Mouse (Mus musculus): Measurements from ENCODE around the gene Lrch3.
"Not testable (repeated sequence)": the region's sequence is repeated elsewhere in the genome, so short reads cannot be mapped to it uniquely, and the experiment has no call there.

Lrch3 gene

DNA sequence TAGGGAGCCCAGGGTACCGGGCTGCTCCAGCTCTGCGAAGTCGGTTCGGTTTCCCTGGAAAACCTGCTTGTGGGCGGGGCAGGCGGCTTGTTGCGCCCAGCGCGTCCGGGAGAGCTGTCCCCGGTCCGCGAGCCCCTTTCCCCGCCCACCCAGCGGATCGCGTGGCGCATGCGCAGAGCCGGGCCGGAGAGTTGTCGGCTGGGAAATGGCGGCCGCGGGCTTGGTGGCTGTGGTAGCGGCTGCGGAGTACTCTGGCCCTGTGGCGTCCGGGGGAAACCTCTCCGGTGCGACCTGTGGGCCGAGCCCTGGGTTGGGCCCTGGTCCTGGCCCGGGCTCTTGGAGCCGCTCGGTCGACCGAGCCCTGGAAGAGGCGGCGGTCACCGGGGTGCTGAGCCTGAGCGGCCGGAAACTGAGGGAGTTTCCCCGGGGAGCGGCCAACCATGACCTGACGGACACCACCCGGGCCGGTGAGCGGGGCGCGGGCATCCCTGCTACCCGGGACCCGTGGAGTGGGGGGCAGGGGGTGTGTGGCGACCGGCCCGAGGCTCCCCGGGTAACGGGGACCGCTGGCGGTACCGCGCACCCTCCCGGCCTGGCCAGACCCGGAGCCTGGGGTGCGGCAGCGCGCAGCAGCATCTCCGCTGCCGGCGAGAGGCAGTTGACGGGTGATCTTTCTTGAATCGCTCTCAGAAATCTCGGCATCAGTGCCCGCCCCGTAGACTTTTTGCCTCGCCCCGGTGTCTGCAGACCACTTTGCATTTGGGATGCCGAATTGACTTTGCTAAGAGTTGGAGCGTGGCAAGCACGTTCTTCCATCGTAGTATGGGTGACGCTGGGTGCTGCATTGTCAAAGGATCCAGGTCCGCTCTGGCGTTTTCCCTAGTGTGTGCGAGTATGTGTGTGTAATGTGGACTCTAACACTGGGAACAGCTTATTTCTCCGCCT lies at the start of gene Lrch3:
Gene Lrch3 (plus strand): TSS at position 164 of the 945 bp plus-strand sequence.
- DNase-seq (ENCODE audit: low read depth, low spot score), result peak; percentile 91

DNA sequence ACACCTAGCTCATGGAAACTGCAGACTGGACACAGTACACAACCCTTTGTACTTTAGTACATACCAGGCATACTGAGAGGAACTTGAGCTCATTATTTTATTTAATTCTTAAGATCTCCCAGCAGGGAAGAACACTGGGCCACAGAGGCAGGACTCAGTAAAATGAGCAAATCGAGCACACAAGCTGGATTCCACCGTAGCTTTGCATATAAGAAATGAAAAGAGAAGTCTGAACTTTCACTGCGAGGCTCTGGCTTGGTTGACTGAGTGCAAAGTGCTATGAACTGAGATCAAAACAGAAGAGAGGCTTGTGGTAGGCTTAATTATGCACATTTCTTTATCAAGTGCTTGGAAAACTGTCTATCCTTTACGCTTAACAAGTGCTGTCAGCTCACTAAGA lies 48.5 kb upstream of the Lrch3 start:
- H3K36me3 ChIP-seq (ENCODE audit: control insufficient read depth, insufficient read depth, low read length, poor library complexity, severe bottlenecking), result peaks cover 4% of the 10 kb centered on the region; the same call in 1 of the 2 replicates
- peak; percentile 74 for DNase-seq (ENCODE audit: low read depth, low spot score)
- H3K27me3 ChIP-seq (ENCODE audit: control insufficient read depth, insufficient read depth, low read length, poor library complexity, severe bottlenecking), result no peaks in the 10 kb centered on the region

More for the DNA sequence above, at the start of gene Lrch3:
- no peaks in the 10 kb centered on the region for H3K36me3 ChIP-seq (ENCODE audit: control insufficient read depth, insufficient read depth, low read length, poor library complexity, severe bottlenecking)
- H3K27me3 ChIP-seq (ENCODE audit: control insufficient read depth, insufficient read depth, low read length, poor library complexity, severe bottlenecking), result no peaks in the 10 kb centered on the region

DNA sequence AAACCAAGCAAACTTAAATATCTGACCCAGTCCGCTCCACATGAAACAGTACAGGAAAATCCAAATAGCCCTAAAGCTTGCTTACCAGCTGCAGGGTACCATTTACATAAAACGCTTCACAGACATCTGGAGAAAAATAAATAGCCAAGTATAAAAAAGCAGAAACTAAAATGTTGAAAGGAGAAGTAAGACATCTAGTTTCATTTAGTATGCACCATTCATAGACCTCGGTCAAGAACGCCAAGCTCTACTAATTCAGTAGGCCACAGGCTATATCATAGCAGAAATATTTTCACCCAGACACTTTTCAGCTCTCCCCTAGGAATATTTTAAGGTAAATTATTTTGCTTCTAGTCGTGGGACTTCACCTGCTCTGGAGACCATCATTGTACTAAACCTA lies 47.2 kb upstream of the Lrch3 start:
- peak; percentile 72 for DNase-seq (ENCODE audit: low read depth, low spot score)
- Histone ChIP-seq H3K27me3 (ENCODE audit: control insufficient read depth, insufficient read depth, low read length, poor library complexity, severe bottlenecking) (no peaks in the 10 kb centered on the region), H3K36me3 (ENCODE audit: control insufficient read depth, insufficient read depth, low read length, poor library complexity, severe bottlenecking) (peaks cover 4% of the 10 kb centered on the region; the same call in 1 of the 2 replicates)

DNA sequence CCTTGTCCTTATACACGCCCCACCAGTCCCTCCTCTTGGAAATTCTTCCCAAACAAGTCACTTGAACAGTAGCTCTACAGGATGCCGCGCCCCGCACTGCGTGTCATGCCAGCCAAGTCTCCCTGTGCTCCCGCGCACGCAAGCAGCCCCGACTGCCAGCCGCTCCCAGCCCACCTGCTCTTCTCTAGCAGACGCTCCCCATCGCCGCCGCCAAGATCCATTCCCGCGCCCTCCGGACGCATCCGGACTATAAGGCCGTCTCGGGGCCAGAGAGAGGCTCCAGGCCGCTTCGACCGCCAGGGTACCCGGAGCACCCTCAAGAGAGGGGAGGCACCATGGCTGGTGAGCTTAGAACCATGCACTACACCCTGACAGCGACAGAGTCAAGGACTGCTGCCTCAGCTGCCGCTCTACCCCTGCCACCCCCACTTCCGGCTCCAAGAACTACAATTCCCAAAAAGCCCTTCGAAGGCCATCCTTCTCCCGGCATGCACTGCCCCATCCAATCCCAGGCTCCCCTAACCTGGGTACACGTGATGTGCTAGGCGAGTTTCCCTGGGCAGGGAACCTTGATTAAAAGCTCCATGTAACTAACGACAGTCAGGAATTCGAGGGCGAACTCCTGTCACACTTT lies 45.9 kb upstream of the Lrch3 start:
- Histone ChIP-seq H3K36me3 (ENCODE audit: control insufficient read depth, insufficient read depth, low read length, poor library complexity, severe bottlenecking) (peaks cover 4% of the 10 kb centered on the region; the same call in 1 of the 2 replicates), H3K27me3 (ENCODE audit: control insufficient read depth, insufficient read depth, low read length, poor library complexity, severe bottlenecking) (no peaks in the 10 kb centered on the region)
- peak; percentile 90 for DNase-seq (ENCODE audit: low read depth, low spot score)

DNA sequence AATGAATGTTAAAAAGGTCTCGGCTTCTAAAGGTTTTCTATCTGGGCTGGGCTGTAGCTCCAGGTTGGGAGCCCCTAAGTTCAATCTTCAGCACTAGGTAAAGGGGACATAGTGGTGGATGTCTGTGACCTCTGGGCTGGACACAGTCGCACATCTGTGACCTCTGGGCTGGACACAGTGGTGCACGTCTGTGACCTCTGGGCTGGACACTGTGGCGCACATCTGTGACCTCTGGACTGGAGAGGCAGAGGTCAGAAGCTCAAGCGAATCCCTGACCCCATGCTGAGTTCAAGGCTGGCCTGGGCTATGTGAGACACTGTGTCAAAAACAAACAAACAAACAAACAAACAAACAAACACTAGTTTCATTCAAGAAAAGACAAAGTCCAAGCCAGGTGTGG lies 43.7 kb upstream of the Lrch3 start:
- no peak for DNase-seq (ENCODE audit: low read depth, low spot score)
- no peaks in the 10 kb centered on the region for H3K27me3 ChIP-seq (ENCODE audit: control insufficient read depth, insufficient read depth, low read length, poor library complexity, severe bottlenecking)
- no peaks in the 10 kb centered on the region for H3K36me3 ChIP-seq (ENCODE audit: control insufficient read depth, insufficient read depth, low read length, poor library complexity, severe bottlenecking)

DNA sequence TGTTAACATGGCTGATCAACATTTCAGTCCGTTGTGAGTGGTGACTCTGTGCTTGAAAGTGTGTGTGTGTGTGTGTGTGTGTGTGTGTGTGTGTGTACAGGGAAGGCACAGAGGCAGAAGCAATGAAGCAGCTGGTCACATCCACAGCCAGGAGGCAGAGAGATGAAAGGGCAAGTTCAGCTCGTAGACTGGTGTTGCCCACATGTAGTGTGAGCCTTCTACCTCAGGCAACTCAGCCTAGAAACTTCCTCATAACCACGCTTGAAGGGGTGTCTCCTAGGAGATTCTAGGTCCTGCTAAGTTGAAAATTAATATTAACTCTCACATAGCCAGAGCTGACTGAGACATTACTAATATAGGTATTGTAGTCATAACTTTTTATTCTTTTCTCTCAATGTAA lies 40.5 kb upstream of the Lrch3 start:
- Histone ChIP-seq H3K27me3 (ENCODE audit: control insufficient read depth, insufficient read depth, low read length, poor library complexity, severe bottlenecking) (no peaks in the 10 kb centered on the region), H3K36me3 (ENCODE audit: control insufficient read depth, insufficient read depth, low read length, poor library complexity, severe bottlenecking) (no peaks in the 10 kb centered on the region)
- DNase-seq (ENCODE audit: low read depth, low spot score), result peak; percentile 60

DNA sequence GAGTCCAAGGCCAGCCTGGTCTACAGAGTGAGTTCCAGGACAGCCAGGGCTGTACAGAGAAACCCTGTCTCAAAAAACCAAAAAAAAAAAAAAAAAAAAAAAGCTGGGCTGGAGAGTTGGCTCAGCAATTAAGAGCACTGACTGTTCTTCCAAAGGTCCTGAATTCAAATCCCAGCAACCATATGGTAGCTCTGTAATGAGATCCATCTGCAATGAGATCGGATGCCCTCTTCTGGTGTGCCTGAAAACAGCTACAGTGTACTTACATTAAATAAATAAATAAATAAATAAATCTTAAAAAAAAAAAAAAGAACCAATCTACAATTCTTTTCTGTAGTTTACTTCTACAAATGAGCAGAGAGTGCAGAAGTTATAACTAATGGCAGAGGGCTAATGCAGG lies 38.6 kb upstream of the Lrch3 start:
- not testable (repeated sequence) for H3K27me3 ChIP-seq (ENCODE audit: control insufficient read depth, insufficient read depth, low read length, poor library complexity, severe bottlenecking); DNase-seq (ENCODE audit: low read depth, low spot score); H3K36me3 ChIP-seq (ENCODE audit: control insufficient read depth, insufficient read depth, low read length, poor library complexity, severe bottlenecking)

DNA sequence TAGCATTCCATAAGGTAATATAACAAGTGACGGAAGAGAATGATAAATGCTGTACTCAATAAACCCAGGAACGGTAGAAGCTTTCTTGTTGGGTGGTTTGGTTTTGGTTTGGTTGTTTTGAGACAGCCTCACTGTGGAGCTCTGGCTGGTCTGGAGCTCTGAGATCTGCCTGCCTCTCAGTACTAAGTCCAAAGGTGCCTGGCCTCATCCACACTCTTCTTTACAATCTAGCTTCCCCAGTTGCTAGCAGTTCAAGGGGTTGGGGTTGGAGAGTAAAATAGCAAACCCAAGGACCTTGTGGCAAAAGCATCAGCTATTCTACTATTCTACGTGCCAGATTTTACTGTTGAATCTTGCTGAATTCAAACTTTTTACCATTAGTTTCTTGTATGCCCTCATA lies 38.1 kb upstream of the Lrch3 start:
- Histone ChIP-seq H3K27me3 (ENCODE audit: control insufficient read depth, insufficient read depth, low read length, poor library complexity, severe bottlenecking) (no peaks in the 10 kb centered on the region), H3K36me3 (ENCODE audit: control insufficient read depth, insufficient read depth, low read length, poor library complexity, severe bottlenecking) (no peaks in the 10 kb centered on the region)
- DNase-seq (ENCODE audit: low read depth, low spot score), result no peak

DNA sequence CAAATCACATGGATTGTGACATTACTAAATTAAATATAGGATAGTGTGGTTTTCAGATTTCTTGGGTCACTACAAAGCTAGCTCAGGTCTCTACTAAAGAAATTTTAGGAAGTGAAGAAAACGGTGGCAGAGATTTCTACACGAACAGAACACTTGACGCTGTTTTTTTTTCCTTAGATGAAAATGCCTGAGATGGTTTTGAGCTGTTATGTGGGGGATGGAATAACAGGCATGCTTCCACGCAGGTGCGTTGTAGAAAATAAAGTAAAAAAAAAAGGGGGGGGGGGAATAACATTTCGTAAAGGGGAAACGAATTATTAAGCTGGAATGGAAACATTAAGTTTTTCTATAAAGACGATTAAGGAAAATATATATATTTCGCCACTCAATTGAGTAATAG lies 37.1 kb upstream of the Lrch3 start:
- H3K36me3 ChIP-seq (ENCODE audit: control insufficient read depth, insufficient read depth, low read length, poor library complexity, severe bottlenecking), result no peaks in the 10 kb centered on the region
- H3K27me3 ChIP-seq (ENCODE audit: control insufficient read depth, insufficient read depth, low read length, poor library complexity, severe bottlenecking), result no peaks in the 10 kb centered on the region
- DNase-seq (ENCODE audit: low read depth, low spot score), result no peak

DNA sequence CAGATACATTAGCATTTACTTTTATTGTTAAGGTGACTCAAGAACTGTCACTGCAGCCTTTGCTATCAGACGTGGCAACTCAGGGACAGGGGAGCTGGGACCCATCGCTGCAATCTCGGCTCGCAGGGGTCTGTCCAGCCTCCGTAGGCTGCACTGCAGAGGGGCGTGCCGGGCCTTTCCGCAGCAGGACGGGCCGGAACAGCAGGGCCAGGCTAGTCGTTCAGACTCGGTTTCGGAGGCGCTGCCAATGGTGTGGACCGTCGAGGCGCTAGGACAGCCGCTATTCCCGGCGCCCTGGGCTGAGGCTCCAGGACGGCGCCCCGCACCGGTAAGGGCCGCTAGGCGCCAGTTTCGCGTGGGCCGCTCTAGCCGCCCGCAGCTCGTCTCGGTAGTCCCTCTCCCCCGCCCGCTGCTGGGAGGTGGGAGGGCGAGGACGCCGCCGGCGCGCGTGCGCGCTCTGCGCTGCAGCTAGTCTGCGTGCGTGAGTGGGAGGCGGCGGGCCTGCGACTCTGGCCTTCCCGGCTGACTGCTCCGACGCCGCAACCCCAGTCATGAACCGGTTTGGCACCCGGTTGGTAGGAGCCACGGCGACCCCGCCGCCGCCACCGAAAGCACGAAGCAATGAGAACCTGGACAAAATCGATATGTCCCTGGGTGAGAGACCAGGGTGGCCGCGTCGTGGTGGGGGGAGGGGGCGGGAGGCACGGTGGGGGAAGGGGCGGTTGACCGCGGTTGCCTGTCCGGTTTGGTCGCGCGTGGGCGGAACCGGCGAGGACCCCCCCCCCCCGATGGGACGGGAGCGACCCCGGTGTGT lies 36.4 kb upstream of the Lrch3 start, which contains the start of the genes Fyttd1 and Rubcn:
Gene Fyttd1 (plus strand): TSS at position 158 of the 814 bp plus-strand sequence.
Gene Rubcn (minus strand): TSS at position 424 of the 814 bp plus-strand sequence.
- no peaks in the 10 kb centered on the region for H3K36me3 ChIP-seq (ENCODE audit: control insufficient read depth, insufficient read depth, low read length, poor library complexity, severe bottlenecking)
- DNase-seq (ENCODE audit: low read depth, low spot score), result peak; percentile 97
- no peaks in the 10 kb centered on the region for H3K27me3 ChIP-seq (ENCODE audit: control insufficient read depth, insufficient read depth, low read length, poor library complexity, severe bottlenecking)

DNA sequence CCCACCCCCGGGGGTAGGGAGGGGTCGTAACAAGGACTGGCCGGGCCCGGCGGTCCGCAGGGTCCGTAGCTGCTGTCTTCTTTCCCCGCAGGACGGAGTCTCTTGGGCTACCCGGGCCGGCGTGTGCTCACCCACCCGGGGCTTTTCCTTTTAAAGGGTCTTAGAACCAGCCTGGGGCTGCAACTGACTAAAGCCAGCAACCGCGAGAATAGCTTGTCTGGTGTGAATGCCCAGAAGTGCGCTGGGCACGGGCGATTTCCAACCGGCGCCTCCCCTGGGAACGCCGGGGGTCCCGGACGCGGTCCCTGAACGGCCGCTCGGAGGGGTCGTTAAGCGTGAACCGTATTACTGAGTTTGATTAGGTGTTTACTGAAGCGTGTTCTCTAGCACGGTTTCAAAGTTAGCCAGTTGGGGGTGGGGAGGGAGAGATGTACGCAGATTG lies 35.7 kb upstream of the Lrch3 start:
- H3K27me3 ChIP-seq (ENCODE audit: control insufficient read depth, insufficient read depth, low read length, poor library complexity, severe bottlenecking), result no peaks in the 10 kb centered on the region
- no peaks in the 10 kb centered on the region for H3K36me3 ChIP-seq (ENCODE audit: control insufficient read depth, insufficient read depth, low read length, poor library complexity, severe bottlenecking)
- DNase-seq (ENCODE audit: low read depth, low spot score), result peak; percentile 27

DNA sequence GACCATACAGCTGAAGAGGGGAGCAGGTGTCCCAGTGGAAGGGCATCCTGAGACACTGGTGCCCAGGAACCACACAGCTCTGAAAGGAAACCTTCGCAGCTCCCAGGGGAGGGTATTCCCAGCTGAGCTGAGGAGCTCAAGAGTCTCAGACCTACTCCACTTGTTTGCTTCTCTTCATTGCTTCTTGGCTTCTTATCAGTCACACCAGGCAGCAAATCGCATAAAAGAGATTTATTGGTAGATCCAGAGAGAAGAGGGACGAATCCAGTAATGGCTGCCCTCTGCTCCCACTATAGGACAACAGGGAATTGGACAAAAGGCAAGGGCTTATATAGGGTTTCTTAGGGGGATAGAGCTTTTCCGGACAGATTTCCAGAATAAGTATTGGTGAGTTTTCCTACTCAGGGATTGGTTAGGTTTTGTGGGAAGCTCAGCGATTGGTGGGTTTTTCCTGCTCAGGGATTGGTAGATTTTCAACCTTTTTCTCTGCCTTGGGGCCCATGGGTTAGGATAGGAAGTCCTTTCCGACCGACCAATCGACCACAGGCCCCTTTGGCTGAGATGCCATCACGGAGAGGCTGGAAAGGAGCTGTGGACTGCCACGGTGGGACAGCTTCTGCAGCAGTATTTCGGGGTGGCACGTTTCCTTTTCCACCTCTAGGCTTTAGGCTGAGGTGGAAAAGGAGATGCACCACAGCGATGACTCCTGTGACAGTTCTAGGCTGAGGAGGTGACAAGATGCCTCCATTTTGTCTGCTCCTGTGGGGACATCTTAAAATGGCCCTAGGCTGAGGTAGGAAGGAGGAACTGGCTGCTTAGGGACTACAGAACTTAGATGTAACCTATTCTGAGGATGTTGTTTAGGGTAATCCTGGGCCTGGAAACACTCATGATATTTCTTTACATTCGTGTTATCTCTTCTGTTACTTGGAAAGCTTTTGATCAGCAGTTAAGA lies 34.7 kb upstream of the Lrch3 start:
- no peaks in the 10 kb centered on the region for H3K27me3 ChIP-seq (ENCODE audit: control insufficient read depth, insufficient read depth, low read length, poor library complexity, severe bottlenecking)
- H3K36me3 ChIP-seq (ENCODE audit: control insufficient read depth, insufficient read depth, low read length, poor library complexity, severe bottlenecking), result peaks cover 2% of the 10 kb centered on the region; the same call in 1 of the 2 replicates
- DNase-seq (ENCODE audit: low read depth, low spot score), result no peak

DNA sequence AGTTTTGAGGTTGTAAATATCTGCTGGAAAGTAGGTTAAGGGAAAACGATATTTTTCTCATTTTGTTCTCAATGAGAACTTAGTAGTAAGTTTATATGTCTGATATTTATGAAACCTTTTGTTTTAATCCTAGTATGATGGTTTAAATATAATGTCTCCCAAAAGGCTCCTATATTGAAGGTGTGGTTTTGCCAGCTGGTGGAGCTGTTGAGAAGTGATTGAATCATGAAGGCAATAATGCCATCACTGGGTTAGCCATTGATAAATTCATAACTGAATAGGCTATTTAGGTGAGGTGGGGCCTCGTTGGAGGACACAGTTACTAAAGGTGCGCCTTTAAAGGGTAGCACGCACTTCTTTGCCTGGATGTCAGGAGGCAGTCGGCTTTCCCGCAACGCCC lies 32.4 kb upstream of the Lrch3 start:
- no peak for DNase-seq (ENCODE audit: low read depth, low spot score)
- Histone ChIP-seq H3K36me3 (ENCODE audit: control insufficient read depth, insufficient read depth, low read length, poor library complexity, severe bottlenecking) (peaks cover 2% of the 10 kb centered on the region; the same call in 1 of the 2 replicates), H3K27me3 (ENCODE audit: control insufficient read depth, insufficient read depth, low read length, poor library complexity, severe bottlenecking) (no peaks in the 10 kb centered on the region)

Measured in splenic B cell, adult 2 months (primary cell).